Mouse (Mus musculus) left cerebral cortex, postnatal 14 days (tissue): ENCODE results near the gene Gm4881. TPM values are rescaled to one million over a fixed set of nuclear protein-coding genes. Genes with fewer than 3 reads are reported as not detected.

Experiments used
- DNase-seq, 2 experiments: peaks; one replicate each; pipeline ENCODE4 v3.0.0; 2021 to 2022; ENCODE audit warnings: low spot score in 2 of 2, mixed read lengths in 1 of 2
- intact Hi-C: fragments of 180-260 bp; cut with DNase I; formaldehyde crosslinking; loops from one replicate; pipeline ENCODE4 v1.15.1; 2025
- long read RNA-seq, 2 experiments: library from polyadenylated mRNA; stranded (forward); transcript quantifications; one replicate each; pipeline ENCODE4 v2.0.0; 2021
- total RNA-seq, 2 experiments: library from RNA; stranded (reverse); gene quantifications; 2 replicates each; pipeline ENCODE4 v1.2.3; 2021

The Gm4881 gene
- not detected for total RNA-seq
- long read RNA-seq, experiment 1 = 0 reads
- long read RNA-seq, experiment 2 = 0 reads

GRCm38 (mm10) chr7:24944257-24944950 is at the start of gene Gm4881:
Gm4881 (minus strand) TSS chr7:24944494.
- no peak for DNase-seq
- intact Hi-C loops = no loop called here

GRCm38 (mm10) chr7:24993081-24993480 is 48.8 kb upstream of the Gm4881 start:
- intact Hi-C loops = no loop called here
- DNase-seq = peak in 1 of 2 experiments; percentile 52

GRCm38 (mm10) chr7:24990478-24990877 is 46.2 kb upstream of the Gm4881 start:
- intact Hi-C loops = no loop called here
- DNase-seq = no peak

- intact Hi-C loops = no loop called here
These were observed 43.6 kb upstream of the Gm4881 start for GRCm38 (mm10) chr7:24987941-24988340.

GRCm38 (mm10) chr7:24985799-24986198 is 41.5 kb upstream of the Gm4881 start:
- intact Hi-C loops = no loop called here
- no peak for DNase-seq

More at GRCm38 (mm10) chr7:24987941-24988340, 43.6 kb upstream of the Gm4881 start:
- DNase-seq = no peak

- DNase-seq = no peak
- intact Hi-C loops = no loop called here
These were observed 40.0 kb upstream of the Gm4881 start for GRCm38 (mm10) chr7:24984307-24984706.

- intact Hi-C loops = no loop called here
- no peak for DNase-seq
These were observed 39.1 kb upstream of the Gm4881 start for GRCm38 (mm10) chr7:24983396-24983795.

GRCm38 (mm10) chr7:24980439-24980838 is 36.1 kb upstream of the Gm4881 start:
- intact Hi-C loops = no loop called here
- no peak for DNase-seq

GRCm38 (mm10) chr7:24978781-24979180 is 34.5 kb upstream of the Gm4881 start:
- intact Hi-C loops = no loop called here
- no peak for DNase-seq

- intact Hi-C loops = no loop called here
- DNase-seq = peak in 1 of 2 experiments; percentile 61
These were observed 30.8 kb upstream of the Gm4881 start for GRCm38 (mm10) chr7:24974893-24975595.

- DNase-seq = peak in 1 of 2 experiments; percentile 25
- intact Hi-C loops = no loop called here
These were observed 29.6 kb upstream of the Gm4881 start for GRCm38 (mm10) chr7:24973902-24974301.

GRCm38 (mm10) chr7:24973208-24973607 is 28.9 kb upstream of the Gm4881 start:
- intact Hi-C loops = no loop called here
- no peak for DNase-seq

GRCm38 (mm10) chr7:24971972-24972893 is 27.9 kb upstream of the Gm4881 start, which contains the start of gene Rabac1:
Rabac1 (minus strand) TSS chr7:24972754.
- intact Hi-C loops = no loop called here
- DNase-seq = peak; percentile 93 to 96

- intact Hi-C loops = no loop called here
- no peak for DNase-seq
These were observed 27.1 kb upstream of the Gm4881 start for GRCm38 (mm10) chr7:24971261-24971971.

GRCm38 (mm10) chr7:24970341-24970740 is 26.0 kb upstream of the Gm4881 start:
- intact Hi-C loops = no loop called here

GRCm38 (mm10) chr7:24969805-24970204 is 25.5 kb upstream of the Gm4881 start:
- peak; percentile 38 to 70 for DNase-seq
- intact Hi-C loops = loop anchor here (5.0 kb wide), 1 partner anchor 38 kb away; no protein-coding TSS in a partner anchor

More at GRCm38 (mm10) chr7:24970341-24970740, 26.0 kb upstream of the Gm4881 start:
- no peak for DNase-seq

GRCm38 (mm10) chr7:24968463-24968862 is 24.2 kb upstream of the Gm4881 start:
- intact Hi-C loops = loop anchor here (5.0 kb wide), 1 partner anchor 36 kb away; no protein-coding TSS in a partner anchor
- no peak for DNase-seq

- intact Hi-C loops = loop anchor here (2.0 to 5.0 kb wide), 2 partner anchors 36 to 77 kb away; no protein-coding TSS in a partner anchor
- DNase-seq = no peak
These were observed 23.7 kb upstream of the Gm4881 start for GRCm38 (mm10) chr7:24967966-24968365.
